Mouse (Mus musculus): ENCODE data around the gene Nisch.

DNA sequence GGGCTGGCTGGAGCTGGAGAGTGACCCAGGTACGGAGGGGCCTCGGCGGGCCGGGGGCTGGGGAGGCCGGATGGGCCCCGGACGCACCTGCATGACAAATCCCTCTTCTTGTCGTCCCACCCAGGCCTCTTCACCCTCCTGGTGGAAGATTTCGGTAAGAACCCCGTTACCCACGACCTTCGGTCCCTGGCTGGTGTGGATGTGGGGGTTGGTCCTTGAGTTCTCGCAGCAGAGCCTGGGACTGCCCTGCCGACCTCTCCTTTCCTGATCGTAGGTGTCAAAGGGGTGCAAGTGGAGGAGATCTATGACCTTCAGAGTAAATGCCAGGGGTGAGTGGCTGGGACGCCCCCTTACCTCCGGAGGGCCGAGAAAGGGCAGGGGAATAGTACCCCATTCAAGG, 34.9 kb upstream of the Nisch start:
- TF ChIP-seq CTCF (IDR thresholded peaks at IDR 0.05; ENCODE audit: extremely low read depth, insufficient read depth, insufficient read length, insufficient replicate concordance), result no peak
- TF ChIP-seq POLR2A (IDR thresholded peaks at IDR 0.05; ENCODE audit: low read depth, low read length), result no peak
